Mouse (Mus musculus) myocyte (in vitro differentiated cells): ENCODE data around the gene Lekr1.

Source experiments
- MAX ChIP-seq: IDR thresholded peaks from one replicate; pipeline ENCODE4 v1.6.1; 2011; ENCODE audit warnings: low read depth, mild to moderate bottlenecking, control low read depth
- POLR2A ChIP-seq: IDR thresholded peaks from one replicate; pipeline ENCODE4 v1.6.1; 2011; ENCODE audit warnings: low read depth, mild to moderate bottlenecking, control low read depth, moderate library complexity; ENCODE audit not compliant: insufficient read length
- TCF12 ChIP-seq: IDR thresholded peaks from one replicate; pipeline ENCODE4 v1.6.1; 2011; ENCODE audit warnings: mild to moderate bottlenecking, control low read depth; ENCODE audit not compliant: poor library complexity, insufficient read depth, severe bottlenecking
- USF1 ChIP-seq: IDR thresholded peaks from one replicate; pipeline ENCODE4 v1.6.1; 2011; ENCODE audit warnings: low read depth, mild to moderate bottlenecking, control low read depth, moderate library complexity

GRCm38 (mm10) chr3:65824886-65825285, 158.9 kb downstream of the Lekr1 start:
- no peak for TF ChIP-seq POLR2A
- no peak for TF ChIP-seq USF1
- no peak for TF ChIP-seq TCF12
- TF ChIP-seq MAX = no peak
